18 mouse cellular contexts compared by ENCODE assay signal in the genomic region with DNA sequence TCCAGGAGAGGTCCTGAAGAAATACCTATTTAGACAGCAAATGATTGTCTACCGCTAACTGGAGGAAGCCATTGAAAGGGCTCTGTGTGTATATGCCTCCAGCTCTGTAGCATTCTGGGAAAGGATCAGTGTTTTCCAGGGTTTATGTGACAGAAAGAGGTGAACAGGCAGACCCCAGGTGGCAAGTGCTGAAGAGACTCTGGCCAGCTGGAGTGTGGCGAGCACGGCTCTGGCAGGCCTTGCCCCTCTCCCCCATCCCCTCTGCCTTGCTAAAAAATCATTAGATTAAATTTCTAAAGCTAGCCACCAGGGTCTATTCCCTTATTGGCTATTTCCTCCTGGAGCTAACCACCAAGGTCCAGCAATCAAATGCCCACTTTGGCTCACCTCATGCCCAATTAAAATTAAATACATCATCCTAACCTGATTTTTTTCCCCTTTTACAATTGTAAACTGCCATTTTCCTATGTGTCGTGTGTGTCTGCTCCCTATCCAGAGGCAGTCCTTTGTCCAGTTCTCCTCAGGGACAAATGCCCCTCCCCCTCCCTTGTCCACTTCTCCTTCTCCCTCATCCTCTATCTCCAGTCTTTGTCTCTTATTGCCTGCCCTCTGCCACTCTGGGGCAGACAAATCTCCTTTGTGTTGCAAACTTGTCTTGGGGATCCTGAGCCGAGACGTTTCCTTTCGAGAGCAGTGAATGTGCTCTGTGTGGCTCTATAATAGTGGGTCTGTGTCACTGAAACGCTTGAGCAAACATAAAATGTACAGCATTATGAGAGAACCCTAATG.
DNase-seq lines count a peak whose midpoint lies in the region; ATAC-seq lines count a peak whose summit lies in the region.
"Had no signal": no experiment of that assay in that cellular context is flagged by ENCODE, and none has a peak within 500 bp of the region (broad histone marks: within the 10 kb centered on the region; RNA-seq: fewer than 3 reads in every experiment).

No protein-coding gene starts in this region.

- no peak overlapping the region for H3K4me3 ChIP-seq in limb, embryonic 12.5 days (replicated peaks)
- no peak overlapping the region for H3K4me3 ChIP-seq in limb, embryonic 10.5 days
- no peak overlapping the region for H3K4me3 ChIP-seq in hindbrain, embryonic 12.5 days
- H3K4me3 ChIP-seq in midbrain, embryonic 14.5 days (replicated peaks; ENCODE audit: low read depth, low read length) = no peak overlapping the region
- H3K4me3 ChIP-seq: stomach, embryonic 15.5 days had no signal

- H3K4me1 ChIP-seq in limb, embryonic 12.5 days (replicated peaks) = peaks cover 9% of the 10 kb centered on the region; the same call in 1 of the 2 replicates
- H3K4me1 ChIP-seq in limb, embryonic 10.5 days = no peaks in the 10 kb centered on the region
- peaks cover 38% of the 10 kb centered on the region for H3K4me1 ChIP-seq in hindbrain, embryonic 12.5 days
- peaks cover 39% of the 10 kb centered on the region for H3K4me1 ChIP-seq in midbrain, embryonic 14.5 days (ENCODE audit: control insufficient read depth, insufficient read depth, low read length)
- H3K4me1 ChIP-seq: stomach, embryonic 15.5 days had no signal

- no peaks in the 10 kb centered on the region for H3K27me3 ChIP-seq in limb, embryonic 12.5 days
- no peaks in the 10 kb centered on the region for H3K27me3 ChIP-seq in limb, embryonic 10.5 days (ENCODE audit: low read depth, poor library complexity, severe bottlenecking)
- no peaks in the 10 kb centered on the region for H3K27me3 ChIP-seq in hindbrain, embryonic 12.5 days
- no peaks in the 10 kb centered on the region for H3K27me3 ChIP-seq in midbrain, embryonic 14.5 days (ENCODE audit: control insufficient read depth, insufficient read depth, low read length)
- H3K27me3 ChIP-seq: stomach, embryonic 15.5 days had no signal

- no peak overlapping the region for H3K4me2 ChIP-seq in limb, embryonic 12.5 days
- H3K4me2 ChIP-seq in hindbrain, embryonic 12.5 days (replicated peaks) = 0 out of 2 replicates have a peak overlapping the region, but pooled peaks have one; percentile 5
- H3K4me2 ChIP-seq in midbrain, embryonic 14.5 days (ENCODE audit: low read length) = peak overlapping the region; percentile 0; the same call in 1 of the 2 replicates
- H3K4me2 ChIP-seq: stomach, embryonic 15.5 days had no signal

- no peak for DNase-seq in limb, embryonic 10.5 days (ENCODE audit: low spot score)
- DNase-seq in midbrain, embryonic 14.5 days = peak; percentile 59
- DNase-seq in retina, postnatal 1 day = peak; percentile 49
- DNase-seq in ovary, postnatal 10 days (ENCODE audit: low spot score) = no peak
- no peak for DNase-seq in layer of hippocampus, adult 18-20 months (ENCODE audit: low spot score in 2 of 2)
- no peak for DNase-seq in T-cell, adult 2 months (ENCODE audit: low spot score)
- DNase-seq: adrenal gland, postnatal 25 days; B cell, adult 2 months; cerebellum, adult 11 months; heart, postnatal 14 days; kidney, adult 8-10 months; right cerebral cortex, postnatal 25 days; thymus, postnatal 4 days had no signal

- H3K9me3 ChIP-seq in limb, embryonic 12.5 days = no peaks in the 10 kb centered on the region
- H3K9me3 ChIP-seq in limb, embryonic 10.5 days (replicated peaks) = no peaks in the 10 kb centered on the region
- no peaks in the 10 kb centered on the region for H3K9me3 ChIP-seq in hindbrain, embryonic 12.5 days (replicated peaks)
- H3K9me3 ChIP-seq in midbrain, embryonic 14.5 days (ENCODE audit: control insufficient read depth, low read length) = no peaks in the 10 kb centered on the region
- H3K9me3 ChIP-seq: stomach, embryonic 15.5 days had no signal

- 0 out of 2 replicates have a peak overlapping the region, but pooled peaks have one; percentile 17 for H3K27ac ChIP-seq in limb, embryonic 12.5 days
- no peak overlapping the region for H3K27ac ChIP-seq in limb, embryonic 10.5 days
- H3K27ac ChIP-seq in hindbrain, embryonic 12.5 days = peak overlapping the region; percentile 90
- peak overlapping the region; percentile 83 for H3K27ac ChIP-seq in midbrain, embryonic 14.5 days (replicated peaks; ENCODE audit: low read depth, low read length)
- H3K27ac ChIP-seq: liver, embryonic 14.5 days; macrophage; stomach, embryonic 15.5 days had no signal

- no peak overlapping the region for H3K9ac ChIP-seq in limb, embryonic 12.5 days (replicated peaks)
- H3K9ac ChIP-seq in hindbrain, embryonic 12.5 days = peak overlapping the region; percentile 36
- peak overlapping the region; percentile 20; the same call in 1 of the 2 replicates for H3K9ac ChIP-seq in midbrain, embryonic 14.5 days (replicated peaks; ENCODE audit: low read length)
- H3K9ac ChIP-seq: liver, embryonic 14.5 days; stomach, embryonic 15.5 days had no signal

- H3K36me3 ChIP-seq in limb, embryonic 12.5 days = no peaks in the 10 kb centered on the region
- no peaks in the 10 kb centered on the region for H3K36me3 ChIP-seq in limb, embryonic 10.5 days
- H3K36me3 ChIP-seq in hindbrain, embryonic 12.5 days = no peaks in the 10 kb centered on the region
- no peaks in the 10 kb centered on the region for H3K36me3 ChIP-seq in midbrain, embryonic 14.5 days (ENCODE audit: control insufficient read depth, insufficient read depth, low read length)
- H3K36me3 ChIP-seq: stomach, embryonic 15.5 days had no signal

- no peak for ATAC-seq in limb, embryonic 12.5 days (ENCODE audit: insufficient number of reproducible peaks, insufficient read depth, low FRiP score, low TSS enrichment, low read depth)
- ATAC-seq in hindbrain, embryonic 12.5 days (ENCODE audit: low FRiP score) = peak; percentile 81
- peak; percentile 65; the same call in 1 of the 2 replicates for ATAC-seq in midbrain, embryonic 14.5 days (ENCODE audit: low FRiP score, low TSS enrichment)

- WGBS in limb, embryonic 12.5 days = 60% methylated on average over 8 of the region's 8 CpGs
- 73% methylated on average over 8 of the region's 8 CpGs for WGBS in limb, embryonic 10.5 days
- 17% methylated on average over 8 of the region's 8 CpGs for WGBS in hindbrain, embryonic 12.5 days
- 10% methylated on average over 8 of the region's 8 CpGs for WGBS in midbrain, embryonic 14.5 days

Comparison
In these comparisons a context has a peak if more than half of its experiments do, and no peak if none do; other contexts are left out.
1. DNase-seq: peak in midbrain, embryonic 14.5 days (single experiment) and retina, postnatal 1 day (single experiment); none in limb, embryonic 10.5 days (single experiment), ovary, postnatal 10 days (single experiment), layer of hippocampus, adult 18-20 months (0 of 2) and T-cell, adult 2 months (single experiment).